Mouse (Mus musculus): ENCODE data around the gene Otud5. TPM values are rescaled to one million over a fixed set of nuclear protein-coding genes. Genes with fewer than 3 reads are reported as not detected.

Gene Otud5
- polyA plus RNA-seq, 1 experiment from 2014 or later: 34.2 TPM

DNA sequence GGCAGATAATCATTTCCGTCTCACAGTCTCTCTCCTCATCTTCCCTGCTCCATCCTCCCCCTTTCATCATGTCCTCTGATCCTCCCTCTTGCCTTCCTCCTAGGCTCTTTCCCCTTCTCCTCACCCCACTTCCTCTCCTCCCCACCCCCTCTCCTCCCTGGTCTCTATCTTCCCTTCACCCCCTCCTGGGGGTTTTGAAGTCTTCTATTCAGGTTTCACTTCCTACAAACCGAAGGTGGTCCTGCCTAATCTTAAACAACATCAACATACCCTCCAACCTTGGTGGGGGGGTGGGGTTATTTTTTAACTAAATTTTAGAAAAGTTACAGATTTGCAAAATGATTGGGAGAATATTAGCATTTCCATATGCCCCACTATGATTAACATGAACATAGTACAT lies 27.3 kb downstream of the Otud5 start:
- 0 out of 2 replicates have a peak, but pooled peaks cover 6% of the 10 kb centered on the region for H3K36me3 ChIP-seq (ENCODE audit: control insufficient read depth, insufficient read depth, low read length)
- whole genome bisulfite sequencing: 47% methylated on average over 2 of the region's 2 CpGs
- H3K4me2 ChIP-seq (ENCODE audit: low read length): no peak overlapping the region
- H3K4me1 ChIP-seq (ENCODE audit: control insufficient read depth, insufficient read depth, low read depth, low read length): no peaks in the 10 kb centered on the region
- H3K9me3 ChIP-seq (ENCODE audit: control insufficient read depth, low read length): no peaks in the 10 kb centered on the region
- ATAC-seq: no peak
- no peak overlapping the region for H3K4me3 ChIP-seq (ENCODE audit: low read length)
- H3K9ac ChIP-seq (ENCODE audit: low read depth, low read length): no peak overlapping the region
- no peak overlapping the region for H3K27ac ChIP-seq (ENCODE audit: low read depth, low read length)
- H3K27me3 ChIP-seq (replicated peaks; ENCODE audit: control insufficient read depth, insufficient read depth, low read length): no peaks in the 10 kb centered on the region

DNA sequence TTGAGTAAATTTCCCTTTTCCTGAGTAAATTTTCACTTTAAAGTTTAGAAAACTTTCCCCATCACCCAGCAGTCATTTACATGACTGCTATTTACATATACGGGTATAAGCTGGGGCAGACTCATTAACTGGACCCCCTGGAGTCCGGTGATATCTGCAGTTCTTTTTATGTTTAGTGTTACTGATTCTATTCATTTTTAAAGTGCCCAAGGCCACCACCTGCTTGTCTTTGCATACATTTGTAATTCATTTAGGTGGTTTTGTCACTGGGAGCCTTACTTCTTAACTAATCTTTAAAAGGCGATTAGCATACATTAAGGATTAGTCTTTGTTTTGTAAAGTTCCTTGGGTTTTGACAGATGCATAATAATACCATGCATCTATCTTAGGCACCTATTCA lies 28.7 kb downstream of the Otud5 start:
- H3K27ac ChIP-seq (ENCODE audit: low read depth, low read length): no peak overlapping the region
- no peak for ATAC-seq
- H3K9ac ChIP-seq (ENCODE audit: low read depth, low read length): no peak overlapping the region
- H3K4me3 ChIP-seq (ENCODE audit: low read length): no peak overlapping the region
- no peak overlapping the region for H3K4me2 ChIP-seq (ENCODE audit: low read length)
- WGBS: 37% methylated on average over 3 of the region's 3 CpGs
- no peaks in the 10 kb centered on the region for H3K27me3 ChIP-seq (replicated peaks; ENCODE audit: control insufficient read depth, insufficient read depth, low read length)
- H3K9me3 ChIP-seq (ENCODE audit: control insufficient read depth, low read length): no peaks in the 10 kb centered on the region
- 0 out of 2 replicates have a peak, but pooled peaks cover 6% of the 10 kb centered on the region for H3K36me3 ChIP-seq (ENCODE audit: control insufficient read depth, insufficient read depth, low read length)
- no peaks in the 10 kb centered on the region for H3K4me1 ChIP-seq (ENCODE audit: control insufficient read depth, insufficient read depth, low read depth, low read length)

DNA sequence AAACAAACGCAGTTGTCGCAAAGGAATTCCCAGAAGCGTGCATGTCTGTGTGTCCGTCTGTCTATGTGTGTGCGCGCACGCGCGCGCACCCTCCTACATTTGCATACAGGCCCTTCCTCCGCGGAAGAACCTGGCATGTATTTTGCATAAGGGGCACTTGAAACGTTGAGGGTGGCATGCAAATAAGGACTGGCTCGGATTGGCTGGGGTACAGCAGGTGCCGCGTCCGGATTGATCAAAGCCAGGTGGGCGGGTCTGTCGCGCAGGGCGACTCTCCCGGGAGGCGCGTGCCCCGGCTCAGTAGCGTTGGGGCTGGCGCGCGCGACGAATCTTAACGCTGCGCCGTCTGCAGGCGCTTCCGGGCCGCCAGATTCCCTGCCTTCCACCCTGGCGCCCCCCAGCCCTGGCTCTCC lies 36.8 kb downstream of the Otud5 start, which contains the start of gene Pim2:
TSS of gene Pim2 (plus strand) at position 256 of the 413 bp plus-strand sequence.
- H3K27me3 ChIP-seq (replicated peaks; ENCODE audit: control insufficient read depth, insufficient read depth, low read length): no peaks in the 10 kb centered on the region
- H3K4me1 ChIP-seq (ENCODE audit: control insufficient read depth, insufficient read depth, low read depth, low read length): peaks cover 2% of the 10 kb centered on the region
- peak within 1 kb of the TSS; percentile 67 for H3K9ac ChIP-seq (ENCODE audit: low read depth, low read length)
- H3K36me3 ChIP-seq (ENCODE audit: control insufficient read depth, insufficient read depth, low read length): no peaks in the 10 kb centered on the region
- WGBS: 14% methylated on average over 38 of the region's 38 CpGs
- H3K9me3 ChIP-seq (ENCODE audit: control insufficient read depth, low read length): no peaks in the 10 kb centered on the region
- peak within 1 kb of the TSS; percentile 71 for H3K27ac ChIP-seq (ENCODE audit: low read depth, low read length)
- H3K4me3 ChIP-seq (ENCODE audit: low read length): peak within 1 kb of the TSS; percentile 56
- H3K4me2 ChIP-seq (ENCODE audit: low read length): peak within 1 kb of the TSS; percentile 72
- ATAC-seq: peak; percentile 91

DNA sequence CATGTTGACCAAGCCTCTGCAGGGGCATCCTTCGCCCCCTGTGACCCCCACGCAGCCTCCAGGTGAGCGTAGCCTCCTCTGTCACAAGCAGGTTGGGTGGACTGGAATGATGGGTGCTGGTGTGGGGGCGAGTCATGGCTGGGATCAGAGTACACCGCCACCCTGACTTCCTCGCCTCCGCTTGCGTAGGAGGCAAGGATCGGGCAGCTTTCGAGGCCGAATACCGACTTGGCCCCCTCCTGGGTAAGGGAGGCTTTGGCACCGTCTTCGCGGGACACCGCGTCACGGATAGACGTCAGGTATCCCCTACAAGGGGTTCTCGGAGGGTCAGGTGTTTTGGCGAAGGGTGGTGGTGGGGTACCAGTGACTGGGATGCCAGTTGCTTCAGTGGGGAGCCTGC lies 37.3 kb downstream of the Otud5 start:
- Histone ChIP-seq H3K9ac (ENCODE audit: low read depth, low read length) (peak overlapping the region; percentile 67), H3K9me3 (ENCODE audit: control insufficient read depth, low read length) (no peaks in the 10 kb centered on the region), H3K36me3 (ENCODE audit: control insufficient read depth, insufficient read depth, low read length) (no peaks in the 10 kb centered on the region), H3K4me2 (ENCODE audit: low read length) (peak overlapping the region; percentile 72), H3K27ac (ENCODE audit: low read depth, low read length) (peak overlapping the region; percentile 71), H3K27me3 (replicated peaks; ENCODE audit: control insufficient read depth, insufficient read depth, low read length) (no peaks in the 10 kb centered on the region), H3K4me3 (ENCODE audit: low read length) (peak overlapping the region; percentile 56), H3K4me1 (ENCODE audit: control insufficient read depth, insufficient read depth, low read depth, low read length) (peaks cover 2% of the 10 kb centered on the region)
- WGBS: 30% methylated on average over 21 of the region's 21 CpGs
- peak; percentile 41 for ATAC-seq

DNA sequence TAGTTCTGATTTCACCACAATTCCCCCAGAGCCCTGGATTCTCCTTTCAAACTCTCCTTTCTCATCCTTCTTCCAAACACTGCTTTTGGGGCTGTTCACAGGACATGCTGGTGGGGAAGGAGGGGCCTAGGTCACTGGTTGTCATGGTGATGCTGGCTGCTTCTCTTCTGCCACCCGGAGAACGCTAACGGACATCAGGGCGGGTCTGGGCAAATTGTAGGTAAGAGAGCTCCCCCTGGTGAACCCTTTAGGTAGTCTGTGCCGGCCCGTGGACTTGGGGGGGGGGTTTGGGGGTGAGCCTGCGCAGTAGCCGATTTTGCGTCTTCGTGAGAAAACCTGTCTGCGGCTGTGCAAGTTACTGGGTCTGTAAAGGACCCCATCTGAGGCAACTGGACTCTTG lies 38.7 kb downstream of the Otud5 start:
- Histone ChIP-seq H3K4me3 (ENCODE audit: low read length) (peak overlapping the region; percentile 56), H3K9ac (ENCODE audit: low read depth, low read length) (no peak overlapping the region), H3K27ac (ENCODE audit: low read depth, low read length) (no peak overlapping the region), H3K27me3 (replicated peaks; ENCODE audit: control insufficient read depth, insufficient read depth, low read length) (no peaks in the 10 kb centered on the region), H3K36me3 (ENCODE audit: control insufficient read depth, insufficient read depth, low read length) (no peaks in the 10 kb centered on the region), H3K4me2 (ENCODE audit: low read length) (peak overlapping the region; percentile 72), H3K9me3 (ENCODE audit: control insufficient read depth, low read length) (no peaks in the 10 kb centered on the region), H3K4me1 (ENCODE audit: control insufficient read depth, insufficient read depth, low read depth, low read length) (peaks cover 2% of the 10 kb centered on the region)
- WGBS: 10% methylated on average over 11 of the region's 11 CpGs
- peak; percentile 59 for ATAC-seq

DNA sequence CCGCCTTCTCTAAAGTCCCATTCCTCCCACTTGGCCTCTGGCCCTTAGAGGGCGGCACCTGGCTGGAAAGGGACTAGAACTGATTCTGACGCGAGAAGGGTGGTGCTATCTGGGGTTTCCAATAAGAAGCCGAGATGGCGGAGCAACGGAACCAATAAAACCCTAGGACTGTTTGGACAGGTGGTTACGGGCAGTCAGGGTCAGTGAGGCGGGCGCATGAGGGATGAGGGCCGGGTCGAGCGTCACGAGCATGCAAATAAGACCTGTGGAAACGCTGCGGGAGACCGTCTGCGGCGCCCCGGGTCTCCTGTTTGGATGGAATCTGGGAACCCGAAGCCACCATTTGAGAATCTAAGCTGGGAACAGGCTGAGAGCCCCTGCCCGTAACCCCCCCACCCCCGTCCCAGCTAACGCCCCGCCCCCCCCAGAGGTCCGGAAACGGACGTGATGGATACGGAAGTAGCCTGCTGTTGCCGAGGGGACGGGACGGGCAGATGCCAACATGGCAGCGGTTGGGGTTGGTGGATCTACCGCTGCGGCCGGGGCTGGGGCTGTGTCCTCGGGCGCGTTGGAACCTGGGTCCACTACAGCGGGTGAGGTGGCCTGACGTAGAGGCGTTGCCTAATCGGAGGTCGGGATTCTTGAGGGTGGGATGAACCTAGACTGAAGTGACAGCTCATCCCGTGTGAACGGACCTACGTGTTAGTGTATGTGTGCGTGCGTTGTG lies 42.8 kb downstream of the Otud5 start, which contains the start of gene Slc35a2:
TSS of gene Slc35a2 (plus strand) at position 188 of the 727 bp plus-strand sequence.
- Histone ChIP-seq H3K27ac (ENCODE audit: low read depth, low read length) (peak within 1 kb of the TSS; percentile 81), H3K4me3 (ENCODE audit: low read length) (peak within 1 kb of the TSS; percentile 49), H3K4me2 (ENCODE audit: low read length) (peak within 1 kb of the TSS; percentile 57), H3K9ac (ENCODE audit: low read depth, low read length) (peak within 1 kb of the TSS; percentile 52), H3K36me3 (ENCODE audit: control insufficient read depth, insufficient read depth, low read length) (no peaks in the 10 kb centered on the region), H3K9me3 (ENCODE audit: control insufficient read depth, low read length) (no peaks in the 10 kb centered on the region), H3K27me3 (replicated peaks; ENCODE audit: control insufficient read depth, insufficient read depth, low read length) (no peaks in the 10 kb centered on the region), H3K4me1 (ENCODE audit: control insufficient read depth, insufficient read depth, low read depth, low read length) (peaks cover 2% of the 10 kb centered on the region)
- ATAC-seq: peak; percentile 92
- 16% methylated on average over 39 of the region's 49 CpGs for WGBS

DNA sequence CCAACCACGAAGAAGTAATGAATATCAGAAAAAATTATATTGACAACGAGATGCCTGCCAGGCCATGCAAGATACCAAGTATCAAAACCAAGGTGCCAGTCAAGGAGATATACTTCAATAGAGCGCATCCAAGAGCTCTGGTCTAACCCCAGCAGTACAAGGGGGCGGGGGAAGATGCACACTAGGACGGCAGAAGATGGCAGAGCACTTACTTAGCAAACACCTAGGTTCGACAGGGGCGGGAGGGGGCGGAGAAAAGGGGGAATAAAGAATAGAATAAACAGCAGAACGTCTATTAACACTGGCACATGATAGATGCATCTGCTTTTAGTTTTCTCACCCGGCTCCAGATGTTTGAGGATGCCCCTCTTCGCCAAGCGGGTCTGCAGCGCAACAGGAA lies 57.0 kb downstream of the Otud5 start:
- ATAC-seq: no peak

DNA sequence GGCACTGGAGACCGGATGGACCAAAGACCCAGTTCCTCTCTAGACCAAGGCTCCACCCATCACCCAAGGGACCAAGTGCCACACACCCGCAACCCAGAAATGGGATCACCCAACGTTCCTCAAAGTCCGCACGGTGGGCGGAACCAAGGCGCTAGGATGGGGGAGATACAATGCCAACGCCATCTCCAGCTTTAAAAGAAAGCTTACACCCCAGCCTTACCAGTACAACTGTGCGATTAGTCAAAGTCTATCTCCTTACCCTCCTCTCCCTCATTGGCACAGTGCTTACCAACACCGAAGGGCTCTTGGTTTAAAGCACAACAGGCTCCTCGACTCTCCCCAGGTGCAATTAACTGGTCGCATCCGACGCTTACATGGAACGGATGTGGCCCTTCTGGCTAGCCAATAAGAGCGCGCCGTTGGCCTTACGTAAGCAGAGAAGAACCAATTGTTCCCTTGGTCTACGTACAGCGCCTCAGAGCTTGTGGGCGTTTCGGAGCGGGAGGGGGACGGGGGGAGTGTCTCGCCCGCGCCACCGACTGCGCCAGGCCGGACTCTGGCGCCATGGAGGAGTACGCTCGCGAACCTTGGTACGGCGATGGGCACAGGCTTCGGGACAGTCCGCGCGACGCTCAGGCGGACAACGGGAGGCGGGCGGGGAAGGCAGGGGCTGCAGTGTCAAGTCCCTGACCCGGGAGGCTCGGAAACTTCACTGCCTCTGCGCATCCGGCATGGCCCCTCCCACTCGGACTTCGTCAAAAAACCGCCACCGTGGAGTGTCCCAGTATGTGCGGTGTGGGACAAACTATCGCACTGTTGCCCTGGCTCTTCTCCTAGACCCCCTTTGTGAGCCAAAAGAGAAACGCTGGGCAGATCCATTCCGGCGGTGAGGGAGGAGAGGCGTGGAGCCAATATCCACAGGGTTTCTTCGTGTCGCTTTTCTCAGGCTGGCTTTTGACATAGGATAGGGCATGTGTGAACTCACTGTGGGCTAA lies 58.0 kb downstream of the Otud5 start, which contains the start of the genes Pqbp1 and Timm17b:
TSS of gene Pqbp1 (minus strand) at position 390 of the 995 bp plus-strand sequence.
TSS of gene Timm17b (plus strand) at position 478 of the 995 bp plus-strand sequence.
- ATAC-seq: peak; percentile 98
- Histone ChIP-seq H3K9ac (ENCODE audit: low read depth, low read length) (peak within 1 kb of the TSS; percentile 73), H3K9me3 (ENCODE audit: control insufficient read depth, low read length) (no peaks in the 10 kb centered on the region), H3K4me1 (ENCODE audit: control insufficient read depth, insufficient read depth, low read depth, low read length) (peaks cover 6% of the 10 kb centered on the region), H3K27me3 (replicated peaks; ENCODE audit: control insufficient read depth, insufficient read depth, low read length) (no peaks in the 10 kb centered on the region), H3K27ac (ENCODE audit: low read depth, low read length) (peak within 1 kb of the TSS; percentile 89), H3K4me3 (ENCODE audit: low read length) (peak within 1 kb of the TSS; percentile 48), H3K36me3 (ENCODE audit: control insufficient read depth, insufficient read depth, low read length) (peaks cover 3% of the 10 kb centered on the region), H3K4me2 (ENCODE audit: low read length) (peak within 1 kb of the TSS; percentile 56)
- WGBS: 20% methylated on average over 59 of the region's 62 CpGs

More for the DNA sequence above, 57.0 kb downstream of the Otud5 start:
- H3K4me2 ChIP-seq (ENCODE audit: low read length): peak overlapping the region; percentile 56
- peaks cover 6% of the 10 kb centered on the region for H3K4me1 ChIP-seq (ENCODE audit: control insufficient read depth, insufficient read depth, low read depth, low read length)
- H3K9ac ChIP-seq (ENCODE audit: low read depth, low read length): peak overlapping the region; percentile 67
- peaks cover 3% of the 10 kb centered on the region for H3K36me3 ChIP-seq (ENCODE audit: control insufficient read depth, insufficient read depth, low read length)
- 32% methylated on average over 13 of the region's 13 CpGs for WGBS
- no peaks in the 10 kb centered on the region for H3K27me3 ChIP-seq (replicated peaks; ENCODE audit: control insufficient read depth, insufficient read depth, low read length)
- peak overlapping the region; percentile 89 for H3K27ac ChIP-seq (ENCODE audit: low read depth, low read length)
- H3K4me3 ChIP-seq (ENCODE audit: low read length): peak overlapping the region; percentile 48
- no peaks in the 10 kb centered on the region for H3K9me3 ChIP-seq (ENCODE audit: control insufficient read depth, low read length)
